Mouse (Mus musculus) frontal cortex, adult (tissue): Measurements from ENCODE around the gene Lnpk.

Experiments used
- ATAC-seq: cut with Nextera tagmentation; 2 replicates; pipeline ENCODE4 v1.9.2; 2017; ENCODE audit warnings: mild to moderate bottlenecking, moderate library complexity, mixed read lengths; ENCODE audit not compliant: low TSS enrichment

The Lnpk gene

DNA sequence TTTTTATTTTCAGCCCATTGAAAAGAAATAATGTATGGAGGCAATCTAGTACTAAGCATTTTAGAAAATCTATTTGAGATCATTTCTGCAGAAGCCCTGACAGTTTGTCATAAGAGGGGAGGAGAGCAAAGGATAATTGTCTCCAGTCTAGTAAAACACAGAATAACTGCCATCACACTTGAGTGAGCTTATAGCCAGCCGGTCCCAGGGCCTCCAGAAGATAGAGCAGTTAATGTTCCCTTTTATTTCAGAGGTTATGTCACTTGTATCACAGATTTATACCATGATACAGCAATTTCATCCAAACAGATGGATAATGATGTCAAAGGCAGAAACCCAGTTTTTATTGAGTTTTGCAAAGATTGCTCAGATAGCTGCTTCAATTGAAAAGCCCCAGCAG, 89.0 kb downstream of the Lnpk start:
- ATAC-seq: no peak

DNA sequence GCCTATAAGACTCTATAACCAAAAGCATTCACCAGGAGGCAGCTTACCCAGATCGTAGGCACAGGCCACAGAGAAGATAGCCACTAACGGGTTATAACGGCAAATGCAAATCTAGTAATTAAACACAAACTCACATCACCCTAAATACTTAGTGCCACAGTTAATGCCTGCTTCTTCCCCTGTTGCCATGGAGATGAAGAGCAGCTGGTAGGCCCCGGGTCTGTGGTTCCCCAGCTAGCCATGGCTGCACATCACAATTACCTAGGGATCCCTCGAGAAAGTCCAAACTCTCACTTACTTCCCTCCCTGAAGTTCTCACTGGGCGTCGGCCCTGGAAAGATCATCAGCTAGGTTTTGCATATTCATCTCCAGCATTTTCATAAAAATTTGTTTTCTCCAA, 90.8 kb downstream of the Lnpk start:
- no peak for ATAC-seq

DNA sequence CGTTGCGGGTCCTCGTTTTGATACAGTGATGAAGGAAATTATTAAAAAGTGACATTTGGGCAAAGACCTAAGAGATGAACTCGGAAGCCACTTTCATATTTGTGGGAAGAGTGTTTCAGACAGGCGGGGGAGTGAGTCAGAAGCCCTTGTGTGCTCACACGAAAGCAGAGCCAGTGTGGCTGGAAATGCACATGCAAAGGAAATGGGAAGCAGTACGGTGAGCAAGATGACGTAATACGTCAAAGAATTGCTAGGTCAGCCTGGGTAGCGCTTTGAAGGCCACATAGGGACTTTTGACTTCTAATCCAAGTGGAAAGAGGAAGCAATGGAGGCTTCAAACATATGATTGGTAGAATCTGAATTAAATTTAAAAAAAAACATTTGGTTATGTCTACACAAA, 96.6 kb downstream of the Lnpk start:
- ATAC-seq: no peak

DNA sequence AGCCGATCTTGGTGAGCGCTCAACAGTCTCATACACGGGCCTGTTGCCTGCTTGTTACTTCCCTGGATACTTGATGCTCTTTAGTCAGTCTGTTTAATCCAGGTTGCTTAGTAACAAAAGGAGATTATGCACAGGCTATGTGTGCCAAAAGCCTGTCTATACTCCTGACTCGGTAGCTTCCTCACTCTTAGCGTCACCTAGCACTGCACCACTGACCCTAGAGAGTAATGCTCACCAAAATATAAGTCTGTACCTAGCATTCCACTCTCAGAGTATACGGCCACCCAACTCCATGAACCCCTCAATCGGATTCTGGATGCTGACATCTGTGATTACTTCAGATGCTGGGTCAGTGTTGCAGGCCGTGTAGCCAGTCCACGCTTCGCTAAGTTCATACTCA, 97.1 kb downstream of the Lnpk start:
- no peak for ATAC-seq
